Mouse (Mus musculus): ENCODE measurements around the gene Tfb1m.

GRCm38 (mm10) chr17:3516406-3516805 is 41.2 kb downstream of the Tfb1m start:
- no peak for TF ChIP-seq CTCF (IDR thresholded peaks at IDR 0.05; ENCODE audit: low read depth, low read length)
- TF ChIP-seq TAL1 (conservative IDR thresholded peaks at IDR 0.05; ENCODE audit: low read depth, low read length): no peak
- TF ChIP-seq GATA1 (IDR thresholded peaks at IDR 0.05; ENCODE audit: borderline replicate concordance, low read length): no peak
- TF ChIP-seq GATA2 (IDR thresholded peaks at IDR 0.05; ENCODE audit: borderline replicate concordance, low read depth, low read length): no peak
